Mouse (Mus musculus) heart, embryonic 13.5 days (tissue): Measurements from ENCODE around the gene Trip6. TPM values are rescaled to one million over a fixed set of nuclear protein-coding genes. Genes with fewer than 3 reads are reported as not detected.

ENCODE experiments used
- ATAC-seq: fragments of 200-750 bp; cut with Nextera tagmentation; 2 replicates; pipeline ENCODE4 v1.8.0; 2017; ENCODE audit warnings: moderate TSS enrichment; ENCODE audit not compliant: insufficient number of reproducible peaks, low FRiP score, low TSS enrichment; ENCODE audit errors: extremely low read depth
- H3K27ac ChIP-seq: fragments of 300-500 bp; sonication (generic); replicated peaks from 2 replicates; pipeline ENCODE4 v1.5.1; 2015; ENCODE audit warnings: moderate library complexity, mild to moderate bottlenecking, inconsistent platforms
- H3K27me3 ChIP-seq: fragments of 300-500 bp; sonication (generic); replicated peaks from 2 replicates; pipeline ENCODE4 v1.6.1; 2015; ENCODE audit warnings: mild to moderate bottlenecking, inconsistent platforms
- H3K36me3 ChIP-seq: fragments of 300-500 bp; sonication (generic); 2 replicates; pipeline ENCODE4 v1.6.1; 2015; ENCODE audit warnings: mild to moderate bottlenecking, inconsistent platforms
- H3K4me1 ChIP-seq: fragments of 300-500 bp; sonication (generic); 2 replicates; pipeline ENCODE4 v1.6.1; 2015; ENCODE audit warnings: inconsistent platforms
- H3K4me2 ChIP-seq: fragments of 300-500 bp; sonication (generic); 2 replicates; pipeline ENCODE4 v1.6.1; 2015; ENCODE audit warnings: inconsistent platforms, mild to moderate bottlenecking, moderate library complexity
- H3K4me3 ChIP-seq: fragments of 300-500 bp; sonication (generic); 2 replicates; pipeline ENCODE4 v1.5.1; 2015; ENCODE audit warnings: moderate library complexity, mild to moderate bottlenecking, inconsistent platforms
- H3K9ac ChIP-seq: fragments of 300-500 bp; sonication (generic); 2 replicates; pipeline ENCODE4 v1.6.1; 2015; ENCODE audit warnings: inconsistent platforms, mild to moderate bottlenecking, moderate library complexity
- H3K9me3 ChIP-seq: fragments of 300-500 bp; sonication (generic); 2 replicates; pipeline ENCODE4 v1.6.1; 2016; ENCODE audit warnings: inconsistent platforms
- WGBS: fragments of 180-500 bp; shearing (Covaris S2); methylation state at CpG from one replicate; pipeline ENCODE4 v1.1.7; 2015; ENCODE audit warnings: mixed read lengths; 5-methylcytosine and 5-hydroxymethylcytosine counted together
- polyA plus RNA-seq: library from polyadenylated mRNA; unstranded; fragments of >200 nt; fragmentation: Nextera tagmentation; extraction: Ambion mirVana; gene quantifications from 2 replicates; pipeline ENCODE4 v1.2.1, GENCODE M21; 2015

Trip6 gene
- polyA plus RNA-seq, 1 experiment from 2014 or later, result 44.7 TPM

DNA sequence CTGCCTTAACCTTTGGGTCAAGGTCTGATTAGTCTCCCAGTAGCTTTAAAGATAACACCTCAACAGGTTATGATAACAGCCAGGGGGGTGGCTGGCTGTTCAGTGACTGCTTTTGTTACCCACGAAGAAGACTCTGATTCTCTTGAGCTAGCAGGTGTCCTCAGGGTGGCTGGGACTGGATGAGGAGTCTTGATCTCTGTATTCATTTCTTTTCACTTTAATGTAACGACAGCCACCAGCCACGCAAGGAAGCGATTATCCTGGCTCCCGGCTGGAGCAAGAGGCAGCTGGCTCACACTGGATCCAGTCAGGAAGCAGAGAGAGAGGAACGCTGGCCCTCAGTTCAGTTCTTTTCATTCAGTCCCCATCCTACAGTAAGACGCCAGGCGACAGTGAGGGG, 23.0 kb upstream of the Trip6 start:
- Histone ChIP-seq H3K4me2 (no peak overlapping the region), H3K9me3 (no peaks in the 10 kb centered on the region), H3K9ac (peak overlapping the region; percentile 52; the same call in 1 of the 2 replicates), H3K4me1 (peaks cover 32% of the 10 kb centered on the region), H3K27ac (peak overlapping the region; percentile 32), H3K36me3 (no peaks in the 10 kb centered on the region), H3K4me3 (no peak overlapping the region), H3K27me3 (no peaks in the 10 kb centered on the region)
- 31% methylated on average over 8 of the region's 8 CpGs for whole genome bisulfite sequencing
- no peak for ATAC-seq

DNA sequence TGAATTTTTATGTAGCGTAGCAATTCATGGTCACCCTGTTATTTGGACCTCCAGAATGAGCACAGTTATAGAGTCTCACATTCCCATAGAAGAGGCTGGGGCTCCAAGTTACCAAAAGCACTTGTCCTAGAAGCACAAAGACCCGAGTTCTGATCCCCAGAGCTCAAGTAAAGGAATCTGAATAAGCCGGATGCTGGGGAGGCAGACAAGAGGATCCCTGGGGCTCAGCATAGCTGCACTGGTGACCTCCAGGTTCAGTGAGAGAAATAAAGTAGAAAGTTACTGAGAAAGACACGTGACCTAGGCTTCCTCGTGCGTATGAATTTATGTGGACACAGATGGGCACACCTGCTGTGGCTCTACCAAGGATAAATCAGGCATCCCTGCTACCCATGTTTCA, 20.9 kb upstream of the Trip6 start:
- Histone ChIP-seq H3K36me3 (peaks cover 5% of the 10 kb centered on the region; the same call in 1 of the 2 replicates), H3K9ac (no peak overlapping the region), H3K9me3 (no peaks in the 10 kb centered on the region), H3K27me3 (no peaks in the 10 kb centered on the region), H3K4me1 (peaks cover 29% of the 10 kb centered on the region), H3K27ac (no peak overlapping the region), H3K4me3 (no peak overlapping the region), H3K4me2 (no peak overlapping the region)
- ATAC-seq, result no peak
- WGBS, result 71% methylated on average over 6 of the region's 6 CpGs

DNA sequence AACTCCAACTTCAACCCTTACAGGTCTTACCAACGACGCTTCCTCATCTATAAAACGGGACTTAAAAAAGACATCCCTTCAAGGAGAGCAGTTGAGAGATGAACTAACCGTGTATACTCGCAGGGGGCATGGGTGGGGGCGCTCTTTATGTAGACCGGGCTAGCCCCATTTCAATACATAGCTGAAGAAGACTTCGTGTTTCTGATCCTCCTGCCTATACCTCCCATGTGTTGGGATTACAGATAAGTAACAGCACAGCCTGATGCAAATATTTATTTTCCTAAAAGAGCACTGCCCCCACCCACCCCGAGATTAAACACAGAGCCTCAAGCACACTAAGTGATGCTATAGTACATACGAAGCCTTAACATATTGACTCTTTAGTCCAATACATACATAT, 20.1 kb upstream of the Trip6 start:
- peaks cover 22% of the 10 kb centered on the region for H3K4me1 ChIP-seq
- no peaks in the 10 kb centered on the region for H3K27me3 ChIP-seq
- no peak overlapping the region for H3K9ac ChIP-seq
- peaks cover 10% of the 10 kb centered on the region; the same call in 1 of the 2 replicates for H3K36me3 ChIP-seq
- ATAC-seq, result no peak
- WGBS, result 51% methylated on average over 10 of the region's 10 CpGs
- no peaks in the 10 kb centered on the region for H3K9me3 ChIP-seq
- peak overlapping the region; percentile 86 for H3K4me2 ChIP-seq
- peak overlapping the region; percentile 63 for H3K4me3 ChIP-seq
- H3K27ac ChIP-seq, result no peak overlapping the region

DNA sequence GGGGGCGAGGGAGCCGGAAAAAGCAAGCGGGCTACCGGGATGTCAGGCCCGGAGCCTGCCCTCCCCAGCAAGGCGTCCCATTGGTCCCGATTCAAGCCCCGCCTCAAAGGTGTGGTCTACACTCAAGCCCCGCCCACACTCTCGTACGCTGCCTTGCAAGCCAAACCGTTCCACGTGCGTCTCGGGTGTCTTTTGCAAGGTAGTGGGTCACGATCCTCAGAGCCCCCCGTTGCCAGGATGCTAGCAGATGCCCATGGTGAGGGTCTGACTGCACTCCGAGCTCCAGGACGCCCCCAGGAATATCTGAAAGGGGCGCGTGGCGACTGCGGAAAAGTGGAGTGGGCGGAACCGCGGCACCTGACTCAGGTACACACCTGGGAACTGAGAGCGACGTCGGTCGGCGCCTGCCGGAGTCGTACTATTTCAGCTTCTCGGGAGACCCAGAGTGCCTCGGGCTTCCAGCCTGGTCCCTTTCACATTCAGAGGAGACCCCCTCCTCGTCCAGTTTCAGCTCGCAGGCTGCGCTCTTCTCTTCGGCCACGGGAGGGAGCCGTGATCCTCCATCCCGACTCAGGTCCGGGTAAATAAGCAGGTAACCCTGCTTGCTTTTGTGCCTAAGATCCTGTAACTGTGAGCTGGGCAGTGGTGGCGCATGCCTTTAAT, 19.4 kb upstream of the Trip6 start, which contains the start of gene Slc12a9:
Slc12a9 (minus strand) TSS at position 86 of the 663 bp plus-strand sequence.
- H3K4me3 ChIP-seq, result peak within 1 kb of the TSS; percentile 63
- no peaks in the 10 kb centered on the region for H3K27me3 ChIP-seq
- under 1% methylated on average over 44 of the region's 44 CpGs for WGBS
- peaks cover 16% of the 10 kb centered on the region for H3K4me1 ChIP-seq
- no peaks in the 10 kb centered on the region for H3K9me3 ChIP-seq
- H3K9ac ChIP-seq, result peak within 1 kb of the TSS; percentile 84
- ATAC-seq, result peak; percentile 90
- H3K27ac ChIP-seq, result no peak within 1 kb of the TSS
- peaks cover 10% of the 10 kb centered on the region; the same call in 1 of the 2 replicates for H3K36me3 ChIP-seq
- H3K4me2 ChIP-seq, result peak within 1 kb of the TSS; percentile 86

DNA sequence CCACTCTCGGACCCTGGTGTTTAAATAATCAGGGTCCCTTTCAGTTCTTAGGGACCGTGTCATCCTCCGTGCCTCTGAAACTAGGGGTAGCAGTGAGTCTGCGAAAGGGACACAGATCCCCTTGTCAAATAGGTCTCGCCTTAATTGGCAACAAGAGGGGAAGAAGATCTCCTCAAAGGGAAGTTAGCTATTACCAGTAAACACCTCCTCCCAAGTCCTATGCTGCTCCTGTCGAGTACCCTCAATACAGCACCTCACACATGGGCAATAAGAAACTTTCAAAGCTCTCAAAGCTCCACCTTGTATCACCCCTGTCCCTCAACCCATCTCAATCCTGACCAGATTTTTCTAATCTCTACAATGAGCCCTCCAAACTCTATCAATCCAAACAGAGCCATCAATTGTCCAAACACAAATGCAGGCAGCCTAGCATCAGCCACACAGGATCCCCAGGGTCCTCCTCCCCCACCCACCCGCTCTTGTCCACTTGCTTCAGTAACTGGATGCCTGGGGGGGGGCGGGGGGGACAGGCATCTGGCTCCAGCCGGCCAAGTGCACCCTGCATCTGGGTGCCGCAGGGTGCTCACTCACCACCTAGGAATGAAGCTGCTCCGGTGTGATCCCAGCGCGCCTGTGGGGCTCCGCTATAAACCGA, 18.8 kb upstream of the Trip6 start:
- WGBS, result 19% methylated on average over 15 of the region's 15 CpGs
- Histone ChIP-seq H3K9me3 (no peaks in the 10 kb centered on the region), H3K27ac (no peak overlapping the region), H3K4me2 (peak overlapping the region; percentile 86), H3K4me1 (peaks cover 16% of the 10 kb centered on the region), H3K4me3 (peak overlapping the region; percentile 63), H3K36me3 (peaks cover 17% of the 10 kb centered on the region; the same call in 1 of the 2 replicates), H3K9ac (peak overlapping the region; percentile 84), H3K27me3 (no peaks in the 10 kb centered on the region)
- peak; percentile 10; the same call in 1 of the 2 replicates for ATAC-seq

DNA sequence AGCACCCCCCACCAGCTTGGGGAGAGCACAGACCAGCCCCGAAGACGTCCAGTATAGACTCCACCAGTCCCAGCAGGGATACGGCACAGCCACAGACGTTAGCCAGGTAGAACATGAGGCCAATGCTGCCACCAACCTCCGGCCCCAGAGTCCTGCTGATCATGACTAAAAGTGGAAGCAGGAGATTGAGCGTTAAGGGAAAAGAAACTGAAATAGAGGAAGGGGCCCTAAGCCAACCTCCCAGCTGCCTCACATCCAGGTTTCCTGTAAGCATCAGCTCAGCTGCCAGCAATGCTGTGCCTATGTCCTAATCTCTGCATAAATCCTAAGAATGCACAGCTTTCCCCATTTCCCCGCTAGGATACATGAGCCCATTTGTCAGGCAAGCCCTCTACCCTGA, 16.7 kb upstream of the Trip6 start:
- no peak overlapping the region for H3K4me2 ChIP-seq
- WGBS, result 87% methylated on average over 7 of the region's 7 CpGs
- no peaks in the 10 kb centered on the region for H3K9me3 ChIP-seq
- peaks cover 33% of the 10 kb centered on the region for H3K36me3 ChIP-seq
- H3K27ac ChIP-seq, result no peak overlapping the region
- no peak for ATAC-seq
- no peaks in the 10 kb centered on the region for H3K27me3 ChIP-seq
- peaks cover 5% of the 10 kb centered on the region; the same call in 1 of the 2 replicates for H3K4me1 ChIP-seq
- H3K4me3 ChIP-seq, result no peak overlapping the region
- no peak overlapping the region for H3K9ac ChIP-seq

DNA sequence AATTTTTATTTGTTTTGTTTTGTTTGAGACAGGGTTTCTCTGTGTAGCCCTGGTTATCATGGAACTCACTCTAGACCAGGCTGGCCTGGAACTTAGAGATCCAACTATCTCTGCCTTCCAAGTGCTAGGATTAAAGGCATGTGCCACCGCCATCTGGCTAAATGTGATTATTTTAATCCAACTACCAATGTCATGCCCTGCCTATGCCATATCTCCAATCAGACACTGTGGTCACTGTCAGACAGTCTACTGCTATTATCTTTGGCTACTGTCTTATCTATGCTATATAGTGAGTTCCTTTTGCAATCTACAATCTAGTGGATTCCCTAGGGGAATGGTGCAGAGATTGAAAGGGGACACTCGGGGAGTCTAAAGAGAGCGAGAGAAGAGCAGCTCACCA, 6.8 kb upstream of the Trip6 start:
- whole genome bisulfite sequencing, result 80% methylated on average over 3 of the region's 3 CpGs
- H3K9me3 ChIP-seq, result no peaks in the 10 kb centered on the region
- no peaks in the 10 kb centered on the region for H3K4me1 ChIP-seq
- no peaks in the 10 kb centered on the region for H3K27me3 ChIP-seq
- H3K9ac ChIP-seq, result no peak overlapping the region
- no peak overlapping the region for H3K4me3 ChIP-seq
- no peak for ATAC-seq
- peaks cover 75% of the 10 kb centered on the region for H3K36me3 ChIP-seq
- H3K4me2 ChIP-seq, result no peak overlapping the region
- H3K27ac ChIP-seq, result no peak overlapping the region

DNA sequence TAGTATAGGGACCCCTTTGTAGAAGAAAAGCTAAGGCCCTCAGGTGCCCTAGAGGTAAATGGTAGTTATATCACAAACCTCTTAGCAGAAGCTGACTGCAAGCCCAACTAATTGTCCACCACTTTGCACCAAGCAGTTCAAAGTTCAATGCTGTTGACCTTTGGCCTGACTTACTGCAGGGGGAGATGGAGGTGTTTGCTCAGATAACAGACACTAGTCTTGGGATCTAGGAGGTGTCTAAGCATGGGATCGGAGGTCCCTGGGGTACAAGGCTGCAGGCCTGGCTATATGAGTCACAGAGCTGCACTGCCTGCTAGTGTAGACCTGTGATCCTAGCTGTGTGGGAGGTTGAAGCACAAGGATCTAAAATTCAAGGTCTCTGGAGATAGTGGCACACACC, 4.4 kb upstream of the Trip6 start:
- Histone ChIP-seq H3K4me3 (no peak overlapping the region), H3K36me3 (peaks cover 60% of the 10 kb centered on the region), H3K27me3 (no peaks in the 10 kb centered on the region), H3K9ac (no peak overlapping the region), H3K4me1 (peaks cover 16% of the 10 kb centered on the region), H3K9me3 (no peaks in the 10 kb centered on the region), H3K27ac (no peak overlapping the region), H3K4me2 (no peak overlapping the region)
- no peak for ATAC-seq
- 70% methylated on average over 1 of the region's 1 CpGs for WGBS

DNA sequence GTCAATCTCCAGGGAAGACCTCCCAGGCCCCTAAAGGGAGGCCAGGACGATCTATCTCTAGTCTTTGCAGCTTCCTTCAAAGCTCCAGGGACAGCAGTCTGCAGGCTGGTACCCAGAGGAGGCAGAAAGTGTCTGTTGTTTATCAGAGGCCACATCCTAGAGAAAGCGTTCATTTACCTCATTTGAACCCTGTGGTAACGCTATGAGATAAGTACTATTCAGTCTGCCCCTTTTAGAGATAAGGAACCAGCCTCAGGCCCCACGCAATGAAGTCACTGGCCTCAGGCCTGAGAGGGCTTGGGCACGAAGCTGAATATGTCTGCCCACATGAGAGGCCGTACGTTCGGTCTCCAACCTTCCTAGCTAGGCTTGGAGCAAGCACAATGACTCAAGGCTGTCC, 3.2 kb upstream of the Trip6 start:
- no peak for ATAC-seq
- H3K36me3 ChIP-seq, result peaks cover 51% of the 10 kb centered on the region
- H3K4me1 ChIP-seq, result peaks cover 28% of the 10 kb centered on the region

DNA sequence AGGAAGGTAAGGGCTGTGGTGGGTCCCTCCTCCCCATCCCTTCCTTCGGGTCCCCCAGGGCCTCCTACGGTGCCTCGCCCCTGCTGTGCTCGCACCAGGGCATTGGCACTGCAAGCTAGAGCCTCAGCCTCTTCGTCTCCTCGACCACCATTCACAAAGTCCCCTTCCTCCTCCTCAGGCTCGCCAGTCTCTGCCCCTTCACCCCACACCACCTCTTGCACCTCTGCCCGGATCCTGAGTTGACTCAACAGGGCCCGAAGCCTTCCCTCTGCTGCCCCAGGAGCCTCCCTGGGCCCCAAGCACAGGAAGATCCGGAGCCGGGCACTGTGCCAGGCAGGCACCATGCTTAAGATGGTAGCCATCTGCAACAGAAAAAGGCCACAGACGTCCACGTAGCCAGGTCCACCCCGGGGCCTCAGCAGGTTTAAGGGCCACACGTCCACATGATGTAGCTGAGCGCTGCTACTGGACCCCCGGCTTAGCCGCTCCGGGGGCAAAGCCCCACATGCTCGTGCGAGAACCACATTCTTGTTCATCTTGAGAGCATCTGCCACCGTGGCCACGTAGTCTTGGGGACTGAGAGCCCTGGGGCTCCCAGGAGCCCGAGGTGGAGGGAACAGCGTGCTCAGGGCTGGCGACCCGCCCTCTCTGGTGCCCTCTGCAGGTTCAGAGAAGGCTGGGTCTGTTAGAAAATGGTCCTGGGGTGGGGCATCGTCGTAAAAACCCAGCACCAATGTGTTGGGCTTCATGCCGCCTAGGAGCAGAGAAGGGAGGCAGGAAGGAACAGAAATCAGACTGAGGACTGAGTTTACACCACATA, 1.1 kb upstream of the Trip6 start:
- Histone ChIP-seq H3K4me3 (no peak overlapping the region), H3K4me1 (peaks cover 40% of the 10 kb centered on the region), H3K9ac (peak overlapping the region; percentile 97), H3K27me3 (no peaks in the 10 kb centered on the region), H3K4me2 (peak overlapping the region; percentile 94), H3K36me3 (peaks cover 51% of the 10 kb centered on the region), H3K27ac (peak overlapping the region; percentile 93), H3K9me3 (no peaks in the 10 kb centered on the region)
- 44% methylated on average over 30 of the region's 30 CpGs for WGBS
- no peak for ATAC-seq

More for the DNA sequence above, 3.2 kb upstream of the Trip6 start:
- H3K27me3 ChIP-seq, result no peaks in the 10 kb centered on the region
- 53% methylated on average over 8 of the region's 8 CpGs for WGBS
- H3K27ac ChIP-seq, result no peak overlapping the region
- no peak overlapping the region for H3K4me2 ChIP-seq
- H3K9me3 ChIP-seq, result no peaks in the 10 kb centered on the region
- H3K9ac ChIP-seq, result no peak overlapping the region
- no peak overlapping the region for H3K4me3 ChIP-seq
